Mouse (Mus musculus) hematopoietic stem cell, adult 5-6 weeks (primary cell): ENCODE measurements at regions not wholly inside any gene's neighbourhood (a gene's known extent, or its start where the extent isn't known, plus 50 kb on each side); places are given as distances from the start of the nearest gene placed in this dataset.

Experiments
- ATAC-seq, 2 experiments: fragments of 125-278 bp in 1 of 2; replicated peaks in 1 of 2; 2 replicates each; pipeline ENCODE4 v1.8.0; 2016 to 2017; ENCODE audit warnings: inconsistent platforms in 2 of 2, mild to moderate bottlenecking in 2 of 2, moderate number of reproducible peaks in 2 of 2, low read depth in 1 of 2, moderate TSS enrichment in 1 of 2; ENCODE audit not compliant: low FRiP score in 2 of 2, poor library complexity in 2 of 2, severe bottlenecking in 2 of 2, insufficient read depth in 1 of 2, low TSS enrichment in 1 of 2

GRCm38 (mm10) chr8:6227901-6228300 is 1122.8 kb upstream of the Slc10a2 start:
- no peak for ATAC-seq

- ATAC-seq: no peak
Observed at GRCm38 (mm10) chr8:6225194-6225593, 1120.0 kb upstream of the Slc10a2 start.

GRCm38 (mm10) chr8:6207617-6208349 is 1102.6 kb upstream of the Slc10a2 start:
- no peak for ATAC-seq

DNA sequence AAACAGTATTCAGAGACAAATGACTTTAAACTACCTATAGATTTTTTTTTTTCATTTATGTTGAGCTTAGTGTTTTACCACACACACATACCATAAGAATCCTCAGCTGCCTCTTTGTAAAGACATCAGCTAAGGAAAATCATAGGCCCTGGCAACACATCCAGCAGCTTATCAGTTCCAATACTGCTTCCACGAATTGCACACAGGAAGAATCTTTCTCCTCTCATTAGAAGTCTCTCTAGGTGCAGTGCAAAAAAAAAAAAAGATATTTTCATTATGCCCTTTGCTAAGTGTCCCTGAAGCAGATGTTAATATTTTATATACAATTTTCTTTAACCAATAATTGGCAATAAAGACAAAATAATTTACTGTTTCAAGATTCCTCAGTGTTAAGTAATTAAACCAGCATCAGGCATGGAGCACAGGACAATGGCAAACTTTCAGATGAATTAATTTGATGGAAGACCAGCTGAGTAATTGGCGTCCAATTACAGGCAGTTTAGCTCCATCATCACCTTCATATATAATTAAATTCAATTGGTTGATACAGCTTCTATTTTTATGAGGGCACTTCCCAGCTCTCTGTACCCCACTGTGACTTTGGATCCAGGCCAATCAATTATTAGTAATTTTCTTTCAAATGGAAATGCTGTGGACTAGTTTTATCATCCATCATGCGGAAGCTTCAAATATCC is 1099.0 kb upstream of the Slc10a2 start:
- ATAC-seq: no peak

DNA sequence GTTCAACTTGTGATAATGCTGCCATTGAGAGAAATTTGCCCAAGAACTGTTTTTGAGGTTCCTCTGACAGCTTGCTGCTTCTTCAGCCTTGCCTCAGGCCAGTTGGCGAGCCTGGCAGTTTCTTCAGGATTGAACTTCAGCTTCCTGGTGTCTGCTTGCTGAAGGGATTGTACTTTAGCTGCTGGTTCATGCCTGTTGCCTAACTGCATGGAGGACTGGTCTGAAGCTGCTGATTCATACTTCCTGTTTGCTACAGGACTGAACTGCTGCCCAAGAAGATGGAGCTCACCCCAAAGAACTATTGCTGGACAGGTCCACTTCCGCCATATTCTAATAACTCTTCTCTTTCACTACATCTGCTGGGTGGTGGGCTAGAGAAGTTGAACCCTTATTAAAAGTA is 1086.3 kb upstream of the Slc10a2 start:
- no peak for ATAC-seq

DNA sequence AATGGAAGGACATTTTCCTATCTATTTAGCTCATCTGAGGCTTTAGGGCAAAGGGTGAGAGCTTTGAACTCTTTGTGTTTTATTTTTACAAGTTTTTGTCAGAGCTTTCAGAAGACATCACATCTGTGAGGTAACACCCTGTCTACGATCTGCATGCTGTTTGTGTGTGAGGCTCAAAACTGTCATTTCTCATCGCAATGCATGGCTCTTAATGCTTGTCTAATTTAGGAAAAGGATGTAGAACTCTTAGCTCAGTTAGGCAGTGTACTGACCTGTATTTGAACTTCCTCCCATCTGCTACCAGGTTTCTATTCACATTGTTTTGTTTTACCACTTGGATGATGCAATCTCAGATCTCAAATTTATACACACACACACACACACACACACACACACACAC is 1083.3 kb upstream of the Slc10a2 start:
- no peak for ATAC-seq

GRCm38 (mm10) chr8:6186561-6186960 is 1081.4 kb upstream of the Slc10a2 start:
- no peak for ATAC-seq

- no peak for ATAC-seq
Observed at GRCm38 (mm10) chr8:6179602-6180001, 1074.5 kb upstream of the Slc10a2 start.

DNA sequence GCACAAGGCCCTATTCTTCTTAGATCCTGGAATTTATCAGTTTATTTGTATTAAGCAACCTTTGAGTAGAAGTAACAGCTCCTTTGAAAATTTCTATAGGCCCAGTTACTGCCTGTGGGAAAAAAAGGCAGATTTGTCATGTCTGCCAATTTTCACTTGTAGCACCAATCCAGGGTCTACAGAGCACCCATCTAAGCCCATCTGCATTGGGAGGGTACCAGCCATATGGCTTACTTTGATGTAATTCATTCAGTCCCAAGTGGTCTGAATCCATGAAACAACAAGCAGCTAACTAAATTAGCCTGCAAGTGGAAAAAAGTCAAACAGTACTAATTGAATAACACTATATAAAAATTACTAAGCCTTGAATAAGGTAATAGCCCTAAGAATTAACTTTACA is 1061.3 kb upstream of the Slc10a2 start:
- no peak for ATAC-seq

DNA sequence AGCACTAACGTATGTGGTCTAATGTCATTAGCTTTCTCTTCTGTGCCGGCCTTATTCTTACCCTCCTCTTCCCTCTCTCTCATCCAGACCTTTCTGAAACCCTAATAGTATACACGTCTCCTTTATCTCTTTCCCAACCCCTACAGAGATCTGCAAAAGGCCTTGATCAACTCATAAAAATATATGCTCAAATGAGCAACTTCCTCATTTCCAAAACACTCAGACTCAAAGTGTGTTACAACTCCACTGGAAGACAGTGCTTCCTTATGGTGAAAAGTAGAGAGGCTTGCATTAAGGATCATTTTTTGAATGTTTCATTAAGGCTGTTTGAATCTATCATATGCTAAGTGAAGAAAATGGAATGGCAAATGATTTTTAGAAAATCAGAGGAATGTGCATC is 1060.1 kb upstream of the Slc10a2 start:
- ATAC-seq: no peak

DNA sequence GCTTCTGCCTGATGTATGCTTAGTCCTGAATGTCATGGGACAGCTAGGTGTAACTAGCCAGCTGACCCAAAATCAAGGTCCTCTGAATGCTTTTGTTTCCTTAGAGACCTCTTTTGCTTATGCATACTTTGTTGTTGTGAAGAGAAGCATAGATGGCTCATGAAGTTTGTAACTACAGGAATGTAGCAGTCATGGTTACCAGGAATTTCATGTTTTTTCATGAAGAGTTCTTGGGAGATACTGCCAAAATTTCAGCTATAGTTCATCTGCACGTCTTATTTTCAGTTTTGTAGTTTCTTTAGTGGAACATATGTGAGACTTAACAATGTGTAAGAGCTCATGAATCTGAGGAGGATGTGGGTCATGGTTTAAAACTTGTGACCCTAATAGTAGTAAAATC is 1059.6 kb upstream of the Slc10a2 start:
- ATAC-seq: no peak

DNA sequence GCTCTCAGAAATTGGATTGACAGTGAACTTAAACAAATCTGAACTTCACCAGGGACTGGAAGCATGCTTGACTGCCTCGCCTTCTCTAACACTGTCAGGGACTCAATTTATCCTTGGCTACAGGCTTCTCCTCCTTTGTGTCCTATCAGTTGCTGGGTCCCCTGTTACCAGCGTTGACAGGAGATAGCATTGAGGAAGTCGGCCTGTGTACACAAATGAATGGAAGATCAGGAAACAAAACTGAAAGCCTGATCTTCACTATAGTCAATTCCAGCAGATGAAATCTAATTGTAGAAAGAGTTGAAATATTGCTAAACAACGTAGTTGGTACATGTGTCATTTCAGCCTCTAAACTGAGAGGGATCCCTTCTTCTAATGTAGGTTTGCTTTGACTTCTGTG is 1039.4 kb upstream of the Slc10a2 start:
- no peak for ATAC-seq

DNA sequence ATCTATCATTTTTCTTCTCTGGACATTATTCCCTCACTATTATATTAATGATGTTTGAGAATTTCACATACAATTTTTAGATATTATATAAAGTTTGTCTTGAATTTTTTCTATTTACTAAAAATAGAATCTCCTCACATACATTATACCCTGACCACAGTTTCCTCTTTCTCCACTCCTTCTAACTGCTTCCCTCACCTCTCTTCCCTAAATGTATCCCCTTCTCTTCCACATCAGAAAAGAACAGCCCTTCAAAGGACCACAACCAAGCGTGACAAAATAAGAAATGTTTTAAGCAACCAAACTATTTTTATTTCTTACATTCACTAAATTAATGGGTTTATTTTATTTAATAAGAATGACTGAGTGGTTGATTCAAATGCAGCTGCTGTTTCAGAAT is 1034.9 kb upstream of the Slc10a2 start:
- peak; percentile 65 to 68; a peak in 2 of 4 replicates for ATAC-seq

GRCm38 (mm10) chr8:6139171-6139570 is 1034.0 kb upstream of the Slc10a2 start:
- no peak for ATAC-seq

DNA sequence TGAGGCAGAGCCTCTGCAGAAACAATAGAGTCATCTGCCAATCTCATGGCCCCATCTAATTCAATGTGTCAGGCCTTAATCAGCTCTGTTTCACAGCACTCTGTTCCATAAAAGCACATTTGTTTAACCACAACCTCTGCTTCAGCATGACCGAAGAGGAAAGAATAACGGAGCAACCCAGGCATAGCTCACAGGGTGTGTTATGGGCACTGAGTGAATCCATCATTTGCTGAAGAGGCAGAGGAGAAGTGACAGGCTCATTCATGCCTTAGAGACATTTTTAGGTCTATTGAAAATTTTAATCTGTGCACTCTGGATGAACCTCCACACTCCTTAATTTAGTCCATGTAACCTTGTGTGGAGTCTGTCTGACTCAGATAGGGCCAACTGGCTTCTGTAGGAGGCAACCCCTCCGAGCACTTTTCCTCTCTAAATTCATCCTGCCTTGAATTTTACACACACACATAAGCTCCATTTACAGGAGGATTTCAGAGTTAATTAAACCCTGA is 1027.1 kb upstream of the Slc10a2 start:
- no peak for ATAC-seq

DNA sequence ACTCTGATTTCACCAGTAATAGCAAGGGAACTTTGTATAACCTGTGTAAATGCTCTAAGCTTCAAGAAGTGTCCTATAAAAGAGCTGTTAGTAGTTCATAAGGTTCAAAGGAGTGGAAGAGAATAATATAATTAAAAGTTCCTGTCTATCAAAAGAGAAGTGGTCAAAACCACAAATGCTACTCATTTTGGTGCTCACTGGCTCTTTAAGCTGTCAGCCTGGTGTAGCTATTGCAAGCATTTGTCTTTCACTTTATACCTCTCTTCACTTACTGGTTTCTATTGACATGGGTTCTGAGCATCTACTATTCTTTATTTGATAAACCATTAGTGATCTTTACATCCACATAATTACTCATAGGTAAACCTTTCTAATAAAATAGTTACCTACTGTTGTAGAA is 1020.1 kb upstream of the Slc10a2 start:
- peak in 1 of 2 experiments; percentile 39; a peak in 1 of 4 replicates for ATAC-seq

GRCm38 (mm10) chr8:6119506-6119905 is 1014.4 kb upstream of the Slc10a2 start:
- ATAC-seq: 0 out of 4 replicates have a peak, but pooled peaks of 1 of the 2 experiments have one; percentile 32

DNA sequence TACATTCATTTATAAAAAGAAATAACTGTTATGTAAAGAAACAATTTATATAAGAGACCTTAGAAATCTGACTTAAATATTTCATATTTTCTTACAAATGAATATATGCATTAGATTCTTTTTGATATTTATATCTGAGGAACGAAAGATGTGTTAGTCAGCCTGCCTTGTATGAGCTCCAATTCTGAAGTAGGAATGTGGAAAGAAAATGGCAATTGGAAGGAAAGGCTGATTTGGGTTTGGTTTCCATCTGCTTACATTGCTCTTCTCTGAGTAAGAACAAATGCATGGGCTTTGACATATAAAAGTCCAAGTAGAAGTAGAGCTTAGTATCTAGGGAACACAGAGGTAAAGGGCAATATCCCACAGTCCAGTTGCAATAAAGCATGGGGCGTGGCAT is 1006.2 kb upstream of the Slc10a2 start:
- ATAC-seq: no peak

DNA sequence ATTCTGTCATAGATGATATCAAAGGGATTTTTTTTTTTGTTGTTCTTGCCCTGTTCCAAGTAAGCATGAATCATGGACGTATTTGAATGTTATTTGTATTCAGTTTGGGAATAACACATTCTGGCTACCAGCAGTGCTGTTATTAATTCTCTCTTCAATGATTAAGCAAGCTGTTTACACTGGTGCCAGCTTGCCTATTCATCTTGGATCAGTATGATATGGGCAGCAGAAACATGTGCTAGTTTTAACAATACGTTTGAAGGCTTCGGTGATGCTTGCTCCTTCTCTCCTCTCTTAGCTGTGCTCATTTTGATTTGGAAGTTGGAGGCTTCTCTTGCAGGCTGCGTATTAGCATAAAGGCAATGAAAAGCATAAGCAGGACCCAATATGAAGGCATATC is 984.9 kb upstream of the Slc10a2 start:
- ATAC-seq: no peak
